Mouse (Mus musculus): ENCODE results near the gene Simc1. TPM values are rescaled to one million over a fixed set of nuclear protein-coding genes. Genes with fewer than 3 reads are reported as not detected.
A peak's percentile ranks its signal among the peaks of the same experiment; 100 is the strongest.

The Simc1 gene
- total and polyA plus RNA-seq, 3 experiments = 6.2 to 16.6 (median 6.8) TPM

GRCm38 (mm10) chr13:54459282-54459681 lies 44.3 kb upstream of the Simc1 start:
- Histone ChIP-seq H3K27me3 (replicated peaks) (no peaks in the 10 kb centered on the region), H3K4me1 (ENCODE audit: control insufficient read depth in 1 of 2, insufficient read depth in 2 of 2) (peaks cover 0 to 3% of the 10 kb centered on the region in 2 experiments; a peak in 1 of 4 replicates), H3K79me2 (replicated peaks; ENCODE audit: control insufficient read depth, extremely low read depth, insufficient read depth, poor library complexity, severe bottlenecking) (no peaks in the 10 kb centered on the region; the same call in 1 of the 2 replicates), H3K36me3 (replicated peaks in 1 of 2; ENCODE audit: control insufficient read depth in 1 of 2, insufficient read depth in 1 of 2, low read length in 1 of 2) (peaks cover 79 to 98% of the 10 kb centered on the region in 2 experiments), H3K27ac (ENCODE audit: insufficient read depth, low read depth) (no peak overlapping the region), H3K9me3 (replicated peaks; ENCODE audit: low read length) (peaks cover 8% of the 10 kb centered on the region), H3K4me3 (replicated peaks in 1 of 3; ENCODE audit: low read depth in 2 of 3, low read length in 2 of 3, poor library complexity in 1 of 3) (no peak overlapping the region), H3K9ac (ENCODE audit: insufficient read depth, low read depth) (no peak overlapping the region), H3K4me2 (ENCODE audit: insufficient read depth, low read depth, poor library complexity, severe bottlenecking) (no peak overlapping the region)
- dilution Hi-C loops (cut with MboI; ENCODE audit: extremely low pct_ligation_motif_present, extremely low pct_unique_long_range_greater_than_20kb, low sequenced_read_pairs) (no loop called here), in situ Hi-C loops (cut with MboI; ENCODE audit: low pct_ligation_motif_present, low pct_unique_long_range_greater_than_20kb, low sequenced_read_pairs) (no loop called here)
- DNase-seq (ENCODE audit: extremely low read depth) = no peak
- TF ChIP-seq MAX (IDR thresholded peaks at IDR 0.05; ENCODE audit: low read length) (no peak), CHD2 (IDR thresholded peaks at IDR 0.05; ENCODE audit: low read length) (no peak), TCF12 (IDR thresholded peaks at IDR 0.05; ENCODE audit: low read depth, low read length) (no peak), PAX5 (IDR thresholded peaks at IDR 0.05; ENCODE audit: low read length) (no peak), ZNF384 (IDR thresholded peaks at IDR 0.05; ENCODE audit: low read depth, low read length) (no peak), RCOR1 (conservative IDR thresholded peaks at IDR 0.05; ENCODE audit: low read depth, low read length) (no peak), USF1 (IDR thresholded peaks at IDR 0.05; ENCODE audit: low read depth, low read length) (no peak)

GRCm38 (mm10) chr13:54468098-54469011 lies 35.2 kb upstream of the Simc1 start, which contains the start of gene Thoc3:
Thoc3 (minus strand) TSS chr13:54468849.
- in situ Hi-C loops (cut with MboI; ENCODE audit: low pct_ligation_motif_present, low pct_unique_long_range_greater_than_20kb, low sequenced_read_pairs) = no loop called here
- peaks cover 16% of the 10 kb centered on the region for H3K9me3 ChIP-seq (replicated peaks; ENCODE audit: low read length)
- peak within 1 kb of the TSS; percentile 22; the same call in 1 of the 2 replicates for H3K27ac ChIP-seq (ENCODE audit: insufficient read depth, low read depth)
- peak within 1 kb of the TSS; percentile 96 to 100 (median 98) for H3K4me3 ChIP-seq (replicated peaks in 1 of 3; ENCODE audit: low read depth in 2 of 3, low read length in 2 of 3, poor library complexity in 1 of 3)
- DNase-seq (ENCODE audit: extremely low read depth) = peak; percentile 85
- H3K79me2 ChIP-seq (replicated peaks; ENCODE audit: control insufficient read depth, extremely low read depth, insufficient read depth, poor library complexity, severe bottlenecking) = peaks cover 27% of the 10 kb centered on the region
- H3K27me3 ChIP-seq (replicated peaks) = no peaks in the 10 kb centered on the region
- H3K4me1 ChIP-seq (ENCODE audit: control insufficient read depth in 1 of 2, insufficient read depth in 2 of 2) = peaks cover 7 to 8% of the 10 kb centered on the region in 2 experiments
- H3K9ac ChIP-seq (ENCODE audit: insufficient read depth, low read depth) = peak within 1 kb of the TSS; percentile 86
- H3K4me2 ChIP-seq (ENCODE audit: insufficient read depth, low read depth, poor library complexity, severe bottlenecking) = peak within 1 kb of the TSS; percentile 74
- H3K36me3 ChIP-seq (replicated peaks in 1 of 2; ENCODE audit: control insufficient read depth in 1 of 2, insufficient read depth in 1 of 2, low read length in 1 of 2) = peaks cover 30 to 44% of the 10 kb centered on the region in 2 experiments
- dilution Hi-C loops (cut with MboI; ENCODE audit: extremely low pct_ligation_motif_present, extremely low pct_unique_long_range_greater_than_20kb, low sequenced_read_pairs) = no loop called here
- TF ChIP-seq USF1 (IDR thresholded peaks at IDR 0.05; ENCODE audit: low read depth, low read length) (no peak), POLR2A (IDR thresholded peaks at IDR 0.05; ENCODE audit: low read depth, low read length) (peak; percentile 92), MYC (IDR thresholded peaks at IDR 0.05; ENCODE audit: low read depth, low read length) (peak; percentile 78), NELFE (IDR thresholded peaks at IDR 0.05; ENCODE audit: low read depth, low read length) (peak; percentile 82), EP300 (IDR thresholded peaks at IDR 0.05; ENCODE audit: low read length) (no peak), TBP (conservative IDR thresholded peaks at IDR 0.05; ENCODE audit: low read depth, low read length) (peak; percentile 55; the same call in 1 of the 2 replicates), PAX5 (IDR thresholded peaks at IDR 0.05; ENCODE audit: low read length) (no peak), MXI1 (IDR thresholded peaks at IDR 0.05; ENCODE audit: low read depth, low read length) (peak; percentile 88), BHLHE40 (IDR thresholded peaks at IDR 0.05; ENCODE audit: low read depth, low read length) (peak; percentile 25; the same call in 1 of the 2 replicates), NRF1 (IDR thresholded peaks at IDR 0.05; ENCODE audit: low read depth, low read length) (peak; percentile 93), GABPA (IDR thresholded peaks at IDR 0.05; ENCODE audit: insufficient replicate concordance, low read depth, low read length) (peak; percentile 52; the same call in 1 of the 2 replicates), ZKSCAN1 (IDR thresholded peaks at IDR 0.05; ENCODE audit: borderline replicate concordance, low read depth, low read length) (no peak), ZC3H11A (IDR thresholded peaks at IDR 0.05; ENCODE audit: low read depth, low read length) (no peak), SMC3 (IDR thresholded peaks at IDR 0.05; ENCODE audit: low read depth, low read length) (no peak), MAX (IDR thresholded peaks at IDR 0.05; ENCODE audit: low read length) (peak; percentile 72; the same call in 1 of the 2 replicates), JUN (IDR thresholded peaks at IDR 0.05; ENCODE audit: insufficient read depth, low read depth, low read length) (no peak), RAD21 (IDR thresholded peaks at IDR 0.05; ENCODE audit: low read depth, low read length) (no peak), IRF4 (IDR thresholded peaks at IDR 0.05; ENCODE audit: low read depth, low read length) (0 out of 2 replicates have a peak, but pooled peaks have one; percentile 12), HCFC1 (IDR thresholded peaks at IDR 0.05; ENCODE audit: low read depth, low read length) (peak; percentile 96), UBTF (IDR thresholded peaks at IDR 0.05; ENCODE audit: low read depth, low read length) (no peak), ZMIZ1 (IDR thresholded peaks at IDR 0.05; ENCODE audit: low read depth, low read length) (peak; percentile 59), KAT2A (IDR thresholded peaks at IDR 0.05; ENCODE audit: insufficient replicate concordance, low read length) (peak; percentile 95), E2F4 (IDR thresholded peaks at IDR 0.05; ENCODE audit: insufficient replicate concordance, low read depth, low read length) (peak; percentile 82; the same call in 1 of the 2 replicates), ETS1 (conservative IDR thresholded peaks at IDR 0.05; ENCODE audit: low read depth, low read length) (no peak), RCOR1 (conservative IDR thresholded peaks at IDR 0.05; ENCODE audit: low read depth, low read length) (no peak), CHD2 (IDR thresholded peaks at IDR 0.05; ENCODE audit: low read length) (peak; percentile 65), CHD1 (IDR thresholded peaks at IDR 0.05; ENCODE audit: low read depth, low read length) (no peak)

All from CH12.LX (cell line).